In genomic region chr3:144284326-144284725, GRCm38 (mm10) we compare ENCODE assay signal across 14 mouse cellular contexts.
"Had no signal": no experiment of that assay in that cellular context is flagged by ENCODE, and none has a peak within 500 bp of the region (broad histone marks: within the 10 kb centered on the region; RNA-seq: fewer than 3 reads in every experiment).

No protein-coding gene starts in this region.

- H3K4me1 ChIP-seq: megakaryocyte, embryonic 14.5 days; midbrain, embryonic 13.5 days; midbrain, embryonic 15.5 days; neural tube, embryonic 12.5 days; stomach, embryonic 15.5 days had no signal

- H3K4me2 ChIP-seq: lung, embryonic 14.5 days; midbrain, embryonic 11.5 days; midbrain, embryonic 13.5 days; midbrain, embryonic 15.5 days; neural tube, embryonic 12.5 days; stomach, embryonic 15.5 days had no signal

- H3K9ac ChIP-seq: lung, embryonic 14.5 days; midbrain, embryonic 13.5 days; midbrain, embryonic 15.5 days; neural tube, embryonic 12.5 days; stomach, embryonic 15.5 days had no signal

- DNase-seq: lung, adult 18-20 months; lung, embryonic 14.5 days; lung, postnatal 10 days; lung, postnatal 4 days; right cerebral cortex, postnatal 14 days; thymus, postnatal 14 days; thymus, postnatal 36 days had no signal

- ATAC-seq: midbrain, embryonic 13.5 days; midbrain, embryonic 15.5 days had no signal

- H3K27ac ChIP-seq: midbrain, embryonic 13.5 days; midbrain, embryonic 15.5 days; neural tube, embryonic 12.5 days; stomach, embryonic 15.5 days; stomach, postnatal 0 days had no signal

- H3K36me3 ChIP-seq: midbrain, embryonic 13.5 days; midbrain, embryonic 15.5 days; neural tube, embryonic 12.5 days; stomach, embryonic 15.5 days had no signal

- H3K27me3 ChIP-seq: megakaryocyte, embryonic 14.5 days; midbrain, embryonic 13.5 days; midbrain, embryonic 15.5 days; neural tube, embryonic 12.5 days; stomach, embryonic 15.5 days had no signal

- H3K9me3 ChIP-seq: midbrain, embryonic 13.5 days; midbrain, embryonic 15.5 days; neural tube, embryonic 12.5 days; stomach, embryonic 15.5 days had no signal

- H3K4me3 ChIP-seq: megakaryocyte, embryonic 14.5 days; midbrain, embryonic 13.5 days; midbrain, embryonic 15.5 days; neural tube, embryonic 12.5 days; stomach, embryonic 15.5 days had no signal
